Mouse (Mus musculus) adrenal gland, postnatal 10 days (tissue): ENCODE data around the gene Fmo5. TPM values are rescaled to one million over a fixed set of nuclear protein-coding genes. Genes with fewer than 3 reads are reported as not detected.

Experiments
- DNase-seq: peaks from one replicate; pipeline ENCODE4 v3.0.0; 2021; ENCODE audit warnings: mixed read lengths
- total RNA-seq, 2 experiments: library from RNA; stranded (reverse); gene quantifications; 2 replicates each; pipeline ENCODE4 v1.2.3; 2021

Gene Fmo5
- total RNA-seq, 2 experiments from 2014 or later, result 12.4 to 21.2 TPM

- no peak for DNase-seq
Observed at GRCm38 (mm10) chr3:97631258-97631860, 2.8 kb downstream of the Fmo5 start.

GRCm38 (mm10) chr3:97633456-97633855 is 4.9 kb downstream of the Fmo5 start:
- no peak for DNase-seq

- peak; percentile 69 for DNase-seq
Observed at GRCm38 (mm10) chr3:97634288-97634761, 5.7 kb downstream of the Fmo5 start.

DNA sequence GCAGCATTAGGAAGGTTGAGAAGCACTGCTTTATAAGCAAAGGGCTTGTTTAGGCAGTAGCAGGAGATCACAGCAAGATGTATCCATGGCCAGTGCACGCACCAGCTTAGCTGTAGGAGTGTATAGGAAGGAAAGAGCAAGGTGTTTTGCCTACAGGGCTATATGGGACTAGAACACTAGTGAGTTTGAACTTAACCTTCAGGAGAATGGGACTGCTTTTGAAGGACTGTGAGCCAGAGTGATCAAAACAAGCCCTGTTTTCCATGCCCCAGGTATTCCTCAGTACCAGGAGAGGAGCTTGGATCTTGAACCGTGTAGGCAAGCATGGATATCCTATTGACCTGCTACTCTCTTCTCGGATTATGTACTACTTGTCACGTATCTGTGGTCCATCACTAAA is 12.8 kb downstream of the Fmo5 start:
- no peak for DNase-seq

GRCm38 (mm10) chr3:97642001-97642400 is 13.4 kb downstream of the Fmo5 start:
- no peak for DNase-seq

- no peak for DNase-seq
Observed at GRCm38 (mm10) chr3:97648518-97648917, 19.9 kb downstream of the Fmo5 start.

DNA sequence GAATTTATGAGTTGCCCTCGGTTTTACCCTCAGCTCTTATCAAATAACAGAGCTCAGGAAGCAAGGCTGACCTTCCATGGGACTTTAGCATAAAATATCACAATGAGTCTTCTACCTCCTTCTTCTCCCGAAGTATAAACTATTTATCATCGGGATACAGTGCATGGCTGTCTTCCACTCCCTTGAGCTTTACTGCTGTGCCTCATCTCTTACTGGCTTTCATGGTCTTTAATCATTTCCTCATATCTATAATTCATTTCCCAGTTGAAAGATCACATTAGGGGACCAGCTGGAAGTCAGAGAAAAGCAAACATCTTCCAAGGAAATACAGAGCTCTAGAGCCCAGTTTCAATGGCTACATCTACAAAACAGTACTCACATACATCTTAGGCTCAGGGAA is 20.4 kb downstream of the Fmo5 start:
- no peak for DNase-seq

DNA sequence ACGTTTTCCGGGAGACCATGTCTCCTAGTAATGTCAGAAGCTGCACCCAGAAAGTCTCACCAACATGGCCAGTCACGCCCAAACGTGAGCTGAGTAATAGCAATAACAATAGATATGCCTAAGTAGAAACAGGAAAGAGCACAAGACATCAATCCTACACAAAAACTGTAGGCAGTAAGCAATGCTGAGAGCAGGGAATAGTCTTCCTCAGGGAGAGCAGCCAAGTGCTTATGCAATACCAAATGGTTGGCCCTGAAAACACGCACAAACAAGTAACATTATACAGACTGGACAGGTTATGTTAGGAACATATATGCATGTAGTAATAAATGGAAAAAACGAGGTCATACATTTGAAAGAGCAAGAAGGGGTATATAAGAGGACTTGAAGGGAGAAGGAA is 20.9 kb downstream of the Fmo5 start:
- peak; percentile 22 for DNase-seq

DNA sequence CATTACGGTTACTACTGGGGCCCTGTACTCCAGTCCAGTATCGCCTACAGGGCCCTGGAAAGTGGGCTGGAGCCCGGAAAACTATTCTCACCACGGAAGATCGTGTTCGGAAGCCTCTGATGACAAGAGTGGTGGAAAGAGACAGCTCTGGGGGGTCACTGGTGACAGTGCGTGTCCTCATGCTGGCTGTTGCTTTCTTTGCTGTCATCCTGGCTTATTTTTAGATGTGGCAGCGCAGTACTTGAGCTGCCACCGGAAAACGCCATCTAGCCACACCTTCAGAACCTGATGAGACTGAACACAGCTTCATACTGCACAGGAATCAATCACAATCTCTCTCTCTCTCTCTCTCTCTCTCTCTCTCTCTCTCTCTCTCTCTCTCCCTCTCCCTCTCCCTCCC is 23.0 kb downstream of the Fmo5 start:
- DNase-seq, result no peak

DNA sequence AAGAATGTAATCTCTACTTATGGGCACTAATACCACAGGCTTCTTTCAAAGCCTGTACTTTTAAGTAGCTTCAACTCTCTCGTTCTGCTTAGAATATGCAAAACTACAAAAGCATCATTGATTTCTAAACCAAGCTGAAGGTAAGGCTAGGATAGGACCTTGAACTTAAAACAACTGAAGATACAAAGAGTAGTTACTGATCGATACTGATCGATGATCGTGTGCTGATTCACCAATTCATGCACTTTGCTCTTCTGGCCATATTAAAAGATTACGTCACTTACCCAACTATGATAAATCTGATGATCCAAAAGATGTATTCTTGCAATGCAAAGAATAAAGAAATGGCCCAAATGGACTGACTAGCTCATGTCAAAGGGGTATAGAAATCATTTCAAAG is 25.2 kb downstream of the Fmo5 start:
- no peak for DNase-seq

GRCm38 (mm10) chr3:97654901-97655300 is 26.3 kb downstream of the Fmo5 start:
- peak; percentile 47 for DNase-seq

- peak; percentile 100 for DNase-seq
Observed at GRCm38 (mm10) chr3:97657655-97658411, 29.2 kb downstream of the Fmo5 start, which contains the start of gene Prkab2. Gene Prkab2, plus strand, starts transcription at chr3:97658193.

DNA sequence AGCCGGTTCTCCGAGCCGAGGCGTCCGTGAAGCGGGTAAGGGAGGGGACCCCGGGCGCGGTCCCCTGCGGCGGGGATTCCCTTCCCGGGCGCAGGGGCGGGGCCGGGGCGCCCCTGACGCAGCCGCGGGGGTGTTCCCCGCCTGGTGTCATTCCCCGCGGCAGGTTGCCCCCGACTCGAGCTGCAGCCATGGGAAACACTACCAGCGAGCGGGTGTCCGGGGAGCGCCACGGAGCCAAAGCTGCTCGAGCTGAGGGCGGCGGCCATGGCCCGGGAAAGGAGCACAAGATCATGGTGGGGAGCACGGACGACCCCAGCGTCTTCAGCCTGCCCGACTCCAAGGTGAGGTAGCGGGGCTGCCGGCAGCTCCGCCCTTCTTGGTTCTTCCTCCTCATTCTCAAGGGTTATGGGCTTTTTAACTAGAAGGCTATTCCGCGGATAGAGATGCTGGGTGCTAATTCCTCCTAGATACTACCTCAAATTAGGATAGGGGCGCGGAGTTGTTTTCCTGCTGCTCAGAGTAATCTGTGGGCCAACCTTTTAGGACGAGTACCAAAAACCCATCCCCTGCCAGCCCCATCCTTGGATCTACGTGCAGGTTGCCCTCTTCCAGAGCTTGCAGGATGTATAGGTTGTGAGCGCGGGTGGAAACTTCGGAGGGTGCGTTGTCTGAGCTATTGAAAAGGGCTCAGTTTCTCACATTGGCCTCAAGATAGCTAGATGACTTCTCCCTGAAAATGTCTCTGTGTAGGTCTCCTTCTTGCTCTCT is 30.0 kb downstream of the Fmo5 start:
- peak; percentile 18 for DNase-seq

- no peak for DNase-seq
Observed at GRCm38 (mm10) chr3:97659746-97660145, 31.1 kb downstream of the Fmo5 start.

- no peak for DNase-seq
Observed at GRCm38 (mm10) chr3:97661206-97661605, 32.6 kb downstream of the Fmo5 start.

DNA sequence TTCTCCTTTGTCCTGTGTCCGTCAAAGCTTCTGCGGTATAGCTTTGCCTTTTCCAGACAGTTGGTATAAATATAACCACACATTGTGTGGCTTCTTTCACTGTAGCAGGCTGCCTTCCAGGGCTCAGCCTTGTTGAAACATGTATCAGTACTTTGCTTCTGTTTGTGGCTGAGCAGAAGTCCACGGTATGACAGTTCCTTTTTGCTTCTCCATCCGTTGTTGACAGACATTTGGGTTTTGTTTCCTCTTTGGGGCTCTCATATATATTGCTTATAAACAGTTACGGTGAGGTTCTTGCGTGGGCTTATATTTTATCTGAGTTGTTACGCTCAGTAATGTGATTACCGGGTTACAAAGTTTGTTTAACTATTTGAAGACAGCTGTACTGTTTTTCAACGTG is 36.9 kb downstream of the Fmo5 start:
- no peak for DNase-seq

GRCm38 (mm10) chr3:97666154-97666553 is 37.5 kb downstream of the Fmo5 start:
- DNase-seq, result no peak

DNA sequence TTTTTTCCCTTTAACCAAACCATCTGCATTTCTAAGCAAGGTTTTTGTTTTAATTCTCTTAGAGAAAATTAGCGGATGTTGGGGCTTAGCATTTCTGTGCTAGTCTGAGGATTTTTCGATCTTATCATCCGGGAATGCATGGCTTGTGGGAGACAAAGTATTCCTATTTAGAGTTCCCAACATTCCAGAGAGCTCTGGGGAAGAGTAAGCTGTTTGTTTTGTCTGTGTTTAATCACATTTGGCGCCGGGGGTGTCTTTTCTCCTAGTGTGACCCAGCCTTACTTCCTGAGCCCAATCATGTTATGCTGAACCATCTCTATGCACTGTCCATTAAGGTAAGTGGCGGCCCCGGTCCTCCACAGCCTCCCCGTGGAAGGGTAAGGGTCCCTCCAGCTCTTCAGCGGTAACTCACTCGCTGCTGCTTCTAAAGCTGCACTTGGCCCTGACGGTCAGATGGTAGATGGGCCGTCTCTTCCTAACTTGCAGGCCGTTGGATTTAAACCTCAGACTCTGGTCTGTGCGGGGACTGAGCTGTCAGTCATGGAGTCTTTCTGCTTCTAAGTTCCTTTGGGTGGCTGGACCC is 38.6 kb downstream of the Fmo5 start:
- DNase-seq, result no peak

DNA sequence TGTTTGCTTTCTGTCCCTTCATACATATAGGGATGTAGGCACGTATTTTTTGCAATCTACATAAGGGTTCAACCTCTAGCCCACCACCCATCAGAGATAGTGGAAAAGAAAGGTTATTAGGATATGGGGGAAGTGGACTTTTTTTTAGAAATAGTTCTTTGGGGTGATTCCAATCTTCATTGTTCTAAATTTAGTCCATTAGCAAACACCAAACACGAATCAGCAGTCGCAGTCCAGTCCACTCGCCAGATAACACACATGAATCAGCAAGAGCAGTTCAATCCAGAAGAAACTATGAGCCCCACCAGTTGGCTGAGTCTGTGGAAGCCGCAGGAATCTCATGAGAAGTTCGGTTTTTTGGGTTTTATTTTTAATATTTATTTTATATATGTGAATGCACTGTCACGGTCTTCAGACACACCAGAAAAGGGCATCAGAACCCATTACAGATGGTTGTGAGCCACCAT is 46.1 kb downstream of the Fmo5 start, which contains the start of gene Gm17651:
Gene Gm17651 (minus strand): TSS at position 51 of the 467 bp plus-strand sequence.
- DNase-seq, result no peak

GRCm38 (mm10) chr3:97676126-97676525 is 47.5 kb downstream of the Fmo5 start:
- no peak for DNase-seq

GRCm38 (mm10) chr3:97678416-97678815 is 49.8 kb downstream of the Fmo5 start:
- DNase-seq, result no peak

DNA sequence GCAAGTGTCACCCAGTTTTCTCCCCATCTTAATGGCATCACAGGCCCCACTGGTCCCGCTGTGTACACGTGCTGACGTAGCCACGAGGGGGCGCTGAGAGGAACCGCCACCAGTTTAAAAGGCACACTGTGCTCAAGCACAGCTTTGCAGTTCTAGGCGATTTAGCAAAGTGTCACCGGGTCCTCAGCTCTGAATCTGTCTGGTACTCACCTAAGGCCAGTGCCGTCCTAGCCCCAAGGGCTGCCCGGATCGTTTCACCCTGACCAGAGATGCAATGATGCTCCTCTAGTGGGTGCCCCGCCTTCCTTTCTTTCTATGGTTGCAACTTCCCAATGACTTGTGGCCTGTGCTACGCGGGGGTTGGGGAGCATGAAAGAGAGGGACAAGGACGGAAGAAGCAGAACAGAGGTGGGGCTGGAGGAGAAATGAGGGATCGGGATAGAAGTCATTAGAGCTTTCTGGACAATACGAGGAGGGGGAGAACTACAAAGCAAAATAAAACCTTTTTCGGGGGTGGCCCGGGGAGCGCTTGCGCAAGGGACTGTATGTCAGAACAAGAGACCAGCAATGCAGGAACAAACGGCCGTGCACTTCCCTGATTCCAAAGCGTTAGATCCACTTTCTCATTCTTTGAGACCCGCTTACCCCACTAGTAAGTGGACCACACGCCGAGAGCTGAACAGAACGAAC is 52.2 kb downstream of the Fmo5 start:
- DNase-seq, result peak; percentile 88
